Mouse (Mus musculus) testis, adult 2 months (tissue): Measurements from ENCODE around the gene Dnm3.

ENCODE experiments used
- CTCF ChIP-seq: fragments of 200-500 bp; IDR thresholded peaks from 2 replicates; pipeline ENCODE4 v1.5.1; 2012; ENCODE audit warnings: low read depth, mild to moderate bottlenecking, inconsistent platforms, low read length, moderate library complexity; ENCODE audit not compliant: control insufficient read depth, insufficient read depth, insufficient replicate concordance
- POLR2A ChIP-seq: fragments of 200-500 bp; IDR thresholded peaks from 2 replicates; pipeline ENCODE4 v1.6.1; 2012; ENCODE audit warnings: low read depth, mild to moderate bottlenecking, inconsistent platforms, low read length, moderate library complexity; ENCODE audit not compliant: control insufficient read depth

- TF ChIP-seq CTCF (no peak), POLR2A (no peak)
These were observed 441.9 kb downstream of the Dnm3 start for GRCm38 (mm10) chr1:162035800-162036460.
